Mouse (Mus musculus) kidney, adult 2 months (tissue): Measurements from ENCODE around the gene Syce2. TPM values are rescaled to one million over a fixed set of nuclear protein-coding genes. Genes with fewer than 3 reads are reported as not detected.

Experiments used
- DNase-seq: peaks from one replicate; pipeline ENCODE4 v3.0.0; 2021
- H3K27ac ChIP-seq: fragments of 200-500 bp; 2 replicates; pipeline ENCODE4 v1.5.1; 2012; ENCODE audit warnings: low read depth, low read length, control low read depth, inconsistent platforms; ENCODE audit not compliant: insufficient read depth
- H3K27me3 ChIP-seq: fragments of 200-500 bp; replicated peaks from 2 replicates; pipeline ENCODE4 v1.6.1; 2012; ENCODE audit warnings: mild to moderate bottlenecking, moderate library complexity, low read length, inconsistent platforms; ENCODE audit not compliant: control insufficient read depth, insufficient read depth
- H3K36me3 ChIP-seq: fragments of 200-500 bp; 2 replicates; pipeline ENCODE4 v1.6.1; 2012; ENCODE audit warnings: mild to moderate bottlenecking, moderate library complexity, low read length, inconsistent platforms; ENCODE audit not compliant: control insufficient read depth, insufficient read depth
- H3K4me1 ChIP-seq: fragments of 200-500 bp; 2 replicates; pipeline ENCODE4 v1.6.1; 2011; ENCODE audit warnings: low read length; ENCODE audit not compliant: control insufficient read depth, insufficient read depth
- H3K4me3 ChIP-seq: fragments of 200-500 bp; 2 replicates; pipeline ENCODE4 v1.5.1; 2011; ENCODE audit warnings: mild to moderate bottlenecking, low read depth, low read length, control low read depth; ENCODE audit not compliant: insufficient read depth
- CTCF ChIP-seq: fragments of 200-500 bp; conservative IDR thresholded peaks from 2 replicates; pipeline ENCODE4 v1.5.1; 2011; ENCODE audit warnings: low read depth, mild to moderate bottlenecking, control low read depth, low read length, moderate library complexity, mixed read lengths; ENCODE audit not compliant: insufficient read depth, insufficient read length
- POLR2A ChIP-seq: fragments of 200-500 bp; IDR thresholded peaks from one replicate; pipeline ENCODE4 v1.6.1; 2011; ENCODE audit warnings: low read depth, low read length, control low read depth
- WGBS: fragments of 180-500 bp; shearing (Covaris S2); methylation state at CpG from one replicate; pipeline ENCODE4 v1.1.7; 2018; 5-methylcytosine and 5-hydroxymethylcytosine counted together
- polyA plus RNA-seq: library from polyadenylated mRNA; depleted of rRNA; stranded (reverse); fragments of >200 nt; gene quantifications from 2 replicates; pipeline ENCODE4 v1.2.3, GENCODE M21; 2012

Gene Syce2
- polyA plus RNA-seq, 1 experiment, result 1.7 TPM

DNA sequence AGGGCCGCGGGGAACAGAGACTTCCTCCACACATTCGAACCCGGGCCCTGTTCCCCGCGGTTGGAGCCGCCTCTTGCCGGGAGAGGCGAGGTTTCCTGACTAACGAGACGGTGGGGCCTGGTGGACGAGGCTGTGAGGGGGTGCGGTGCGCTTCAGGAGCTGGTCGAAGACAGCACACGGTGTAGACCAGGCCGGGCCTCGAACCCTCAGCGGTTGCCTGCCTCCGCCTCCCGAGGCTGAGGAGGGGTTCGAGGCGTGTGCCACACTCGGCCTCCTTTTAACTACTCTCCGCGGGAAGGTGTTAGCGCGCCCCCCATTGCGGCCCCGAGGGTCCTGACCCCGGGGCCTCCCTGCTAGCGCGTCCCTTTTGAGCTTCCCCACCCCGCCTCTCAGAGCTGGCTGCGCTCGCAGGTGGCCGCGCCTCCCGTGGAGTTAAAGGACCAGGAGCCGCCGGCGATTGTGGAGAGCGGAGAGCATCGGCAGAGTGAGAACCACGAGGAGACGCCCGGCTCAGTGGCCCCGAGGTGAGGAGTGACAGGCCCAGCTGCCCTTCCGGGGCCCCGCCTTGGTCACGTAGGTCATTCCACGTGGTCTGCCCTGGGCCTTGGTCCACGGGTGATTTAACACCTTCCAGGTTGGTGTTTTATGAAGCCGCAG, 526 bp downstream of the Syce2 start:
- TF ChIP-seq CTCF (no peak), POLR2A (no peak)
- 2% methylated on average over 54 of the region's 54 CpGs for WGBS
- Histone ChIP-seq H3K4me1 (0 out of 2 replicates have a peak, but pooled peaks cover 4% of the 10 kb centered on the region), H3K36me3 (no peaks in the 10 kb centered on the region), H3K27me3 (no peaks in the 10 kb centered on the region), H3K4me3 (peak overlapping the region; percentile 36), H3K27ac (no peak overlapping the region)
- DNase-seq, result peak; percentile 48

- TF ChIP-seq POLR2A, result no peak
- TF ChIP-seq CTCF, result no peak
- H3K27me3 ChIP-seq, result no peaks in the 10 kb centered on the region
- H3K4me1 ChIP-seq, result 0 out of 2 replicates have a peak, but pooled peaks cover 4% of the 10 kb centered on the region
- no peak overlapping the region for H3K27ac ChIP-seq
- 91% methylated on average over 4 of the region's 4 CpGs for WGBS
- H3K4me3 ChIP-seq, result no peak overlapping the region
- DNase-seq, result no peak
- no peaks in the 10 kb centered on the region for H3K36me3 ChIP-seq
These were observed 1.1 kb downstream of the Syce2 start for GRCm38 (mm10) chr8:84873016-84873415.

DNA sequence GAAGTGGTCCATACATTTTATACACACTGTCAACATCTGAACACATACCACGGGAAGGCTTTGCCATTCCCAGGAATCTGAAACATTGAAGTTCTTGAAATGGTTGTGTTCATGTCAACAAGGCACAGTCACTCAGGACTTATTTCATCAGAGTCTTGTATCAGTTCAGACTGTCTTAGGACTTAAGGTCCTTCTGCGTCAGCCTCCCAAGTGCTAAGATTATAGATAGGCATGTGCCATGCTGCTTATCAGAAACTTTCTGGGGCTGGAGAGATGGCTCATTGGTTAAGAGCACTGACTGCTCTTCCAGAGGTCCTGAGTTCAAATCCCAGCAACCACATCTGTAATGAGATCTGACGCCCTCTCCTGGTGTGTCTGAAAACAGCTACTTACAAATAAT, 2.4 kb downstream of the Syce2 start:
- H3K27ac ChIP-seq, result no peak overlapping the region
- H3K4me1 ChIP-seq, result 0 out of 2 replicates have a peak, but pooled peaks cover 4% of the 10 kb centered on the region
- no peak for DNase-seq
- no peak for TF ChIP-seq POLR2A
- no peak for TF ChIP-seq CTCF
- no peaks in the 10 kb centered on the region for H3K36me3 ChIP-seq
- no peaks in the 10 kb centered on the region for H3K27me3 ChIP-seq
- no peak overlapping the region for H3K4me3 ChIP-seq
- WGBS, result 89% methylated on average over 3 of the region's 3 CpGs

DNA sequence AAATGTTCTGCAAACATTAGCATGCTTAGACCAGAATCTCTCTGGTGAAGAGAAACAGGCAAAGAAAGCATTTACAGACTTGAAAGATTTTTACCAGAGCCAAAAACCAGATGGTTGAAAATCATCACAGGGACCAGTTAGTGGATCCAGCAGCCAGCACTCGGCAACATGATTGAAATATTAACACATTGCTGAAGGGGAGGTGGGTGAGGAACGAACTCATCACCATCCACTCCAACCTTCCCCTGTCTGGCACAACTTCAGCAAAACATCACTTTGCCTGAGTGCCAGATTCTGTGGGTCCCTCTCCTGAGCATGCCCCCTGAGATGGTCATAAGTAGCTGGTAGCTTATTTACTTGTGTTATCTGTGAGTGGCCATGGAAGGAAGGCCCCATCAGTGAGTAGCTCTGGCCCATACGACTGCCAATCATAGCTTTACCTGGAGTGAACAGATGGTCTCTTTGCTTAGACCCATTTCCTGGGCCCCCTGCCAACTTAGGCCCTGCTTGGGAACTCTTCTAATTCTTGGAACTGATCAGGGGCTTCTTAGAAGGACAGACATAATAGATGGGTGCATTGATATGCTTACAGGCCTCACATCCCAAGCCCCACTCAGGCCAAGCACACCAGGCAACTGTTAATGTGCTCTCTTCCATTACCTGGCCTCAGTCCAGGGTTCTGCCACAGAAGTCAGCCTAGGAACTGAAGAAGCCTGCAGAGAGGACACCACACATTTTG, 5.6 kb downstream of the Syce2 start:
- Histone ChIP-seq H3K27ac (no peak overlapping the region), H3K27me3 (no peaks in the 10 kb centered on the region), H3K4me1 (peaks cover 2% of the 10 kb centered on the region; the same call in 1 of the 2 replicates), H3K4me3 (no peak overlapping the region), H3K36me3 (no peaks in the 10 kb centered on the region)
- DNase-seq, result no peak
- WGBS, result 88% methylated on average over 3 of the region's 3 CpGs
- TF ChIP-seq CTCF (no peak), POLR2A (no peak)

GRCm38 (mm10) chr8:84878915-84879314, 7.0 kb downstream of the Syce2 start:
- Histone ChIP-seq H3K27ac (no peak overlapping the region), H3K4me1 (peaks cover 2% of the 10 kb centered on the region; the same call in 1 of the 2 replicates), H3K4me3 (no peak overlapping the region), H3K27me3 (no peaks in the 10 kb centered on the region), H3K36me3 (no peaks in the 10 kb centered on the region)
- no peak for DNase-seq
- TF ChIP-seq CTCF, result no peak
- TF ChIP-seq POLR2A, result no peak
- WGBS, result 92% methylated on average over 1 of the region's 1 CpGs

- Histone ChIP-seq H3K27ac (no peak overlapping the region), H3K27me3 (no peaks in the 10 kb centered on the region), H3K4me1 (peaks cover 2% of the 10 kb centered on the region; the same call in 1 of the 2 replicates), H3K4me3 (no peak overlapping the region), H3K36me3 (peaks cover 10% of the 10 kb centered on the region)
- DNase-seq, result no peak
- 84% methylated on average over 4 of the region's 4 CpGs for WGBS
- no peak for TF ChIP-seq CTCF
- TF ChIP-seq POLR2A, result no peak
These were observed 12.8 kb downstream of the Syce2 start for GRCm38 (mm10) chr8:84884728-84885127.

- H3K4me1 ChIP-seq, result no peaks in the 10 kb centered on the region; the same call in 1 of the 2 replicates
- no peak overlapping the region for H3K4me3 ChIP-seq
- peaks cover 13% of the 10 kb centered on the region for H3K36me3 ChIP-seq
- H3K27me3 ChIP-seq, result no peaks in the 10 kb centered on the region
- no peak for TF ChIP-seq CTCF
- no peak for TF ChIP-seq POLR2A
- no peak overlapping the region for H3K27ac ChIP-seq
- 88% methylated on average over 3 of the region's 3 CpGs for WGBS
- no peak for DNase-seq
These were observed 16.4 kb downstream of the Syce2 start for GRCm38 (mm10) chr8:84888280-84888679.
